Mouse (Mus musculus) right cerebral cortex, postnatal 14 days (tissue): ENCODE results near the gene Rnf187.

Experiments used
- DNase-seq: peaks from one replicate; pipeline ENCODE4 v3.0.0; 2022

The Rnf187 gene

GRCm38 (mm10) chr11:58938322-58939087 is at the start of gene Rnf187:
TSS of gene Rnf187 (minus strand) at chr11:58938916.
- peak; percentile 87 for DNase-seq

- no peak for DNase-seq
These were observed 46.7 kb upstream of the Rnf187 start for GRCm38 (mm10) chr11:58985299-58985917.

GRCm38 (mm10) chr11:58984657-58985056 is 45.9 kb upstream of the Rnf187 start:
- no peak for DNase-seq

- DNase-seq: no peak
These were observed 45.1 kb upstream of the Rnf187 start for GRCm38 (mm10) chr11:58983691-58984341.

- DNase-seq: no peak
These were observed 43.9 kb upstream of the Rnf187 start for GRCm38 (mm10) chr11:58982471-58983097.

GRCm38 (mm10) chr11:58981541-58982447 is 43.1 kb upstream of the Rnf187 start:
- peak; percentile 81 for DNase-seq

GRCm38 (mm10) chr11:58980381-58980990 is 41.8 kb upstream of the Rnf187 start:
- DNase-seq: no peak

- DNase-seq: no peak
These were observed 40.9 kb upstream of the Rnf187 start for GRCm38 (mm10) chr11:58979661-58980060.

GRCm38 (mm10) chr11:58979183-58979582 is 40.5 kb upstream of the Rnf187 start:
- DNase-seq: no peak

- no peak for DNase-seq
These were observed 40.0 kb upstream of the Rnf187 start for GRCm38 (mm10) chr11:58978706-58979030.

- peak; percentile 55 for DNase-seq
These were observed 39.5 kb upstream of the Rnf187 start, which contains the start of gene Trim11 for GRCm38 (mm10) chr11:58978027-58978705. TSS of gene Trim11 (plus strand) at chr11:58978093.

GRCm38 (mm10) chr11:58977607-58978026 is 38.9 kb upstream of the Rnf187 start:
- DNase-seq: no peak

- DNase-seq: no peak
These were observed 38.4 kb upstream of the Rnf187 start for GRCm38 (mm10) chr11:58977150-58977549.

- DNase-seq: no peak
These were observed 35.7 kb upstream of the Rnf187 start for GRCm38 (mm10) chr11:58974414-58974813.

GRCm38 (mm10) chr11:58971796-58972195 is 33.1 kb upstream of the Rnf187 start:
- no peak for DNase-seq

GRCm38 (mm10) chr11:58970831-58971530 is 32.3 kb upstream of the Rnf187 start:
- no peak for DNase-seq

- no peak for DNase-seq
These were observed 30.9 kb upstream of the Rnf187 start for GRCm38 (mm10) chr11:58969659-58970058.

GRCm38 (mm10) chr11:58969027-58969426 is 30.3 kb upstream of the Rnf187 start:
- no peak for DNase-seq

GRCm38 (mm10) chr11:58968551-58968950 is 29.8 kb upstream of the Rnf187 start:
- no peak for DNase-seq

GRCm38 (mm10) chr11:58967346-58967745 is 28.6 kb upstream of the Rnf187 start:
- DNase-seq: no peak
